Mouse (Mus musculus) testis, adult 2 months (tissue): ENCODE measurements around the gene Cpeb2. TPM values are rescaled to one million over a fixed set of nuclear protein-coding genes. Genes with fewer than 3 reads are reported as not detected.

ENCODE experiments used
- H3K27ac ChIP-seq: fragments of 200-500 bp; 2 replicates; pipeline ENCODE4 v1.5.1; 2012; ENCODE audit warnings: low read depth, low read length; ENCODE audit not compliant: control insufficient read depth, insufficient read depth
- H3K27me3 ChIP-seq: fragments of 200-500 bp; 2 replicates; pipeline ENCODE4 v1.6.1; 2012; ENCODE audit warnings: mild to moderate bottlenecking, low read length, moderate library complexity; ENCODE audit not compliant: control insufficient read depth, insufficient read depth
- H3K36me3 ChIP-seq: fragments of 200-500 bp; 2 replicates; pipeline ENCODE4 v1.6.1; 2012; ENCODE audit warnings: mild to moderate bottlenecking, low read length; ENCODE audit not compliant: control insufficient read depth, insufficient read depth
- H3K4me1 ChIP-seq: fragments of 200-500 bp; 2 replicates; pipeline ENCODE4 v1.6.1; 2012; ENCODE audit warnings: low read length; ENCODE audit not compliant: control insufficient read depth, insufficient read depth
- H3K4me3 ChIP-seq: fragments of 200-500 bp; 2 replicates; pipeline ENCODE4 v1.5.1; 2012; ENCODE audit warnings: low read depth, mild to moderate bottlenecking, low read length, moderate library complexity, mixed read lengths; ENCODE audit not compliant: control insufficient read depth
- CTCF ChIP-seq: fragments of 200-500 bp; IDR thresholded peaks from 2 replicates; pipeline ENCODE4 v1.5.1; 2012; ENCODE audit warnings: low read depth, mild to moderate bottlenecking, inconsistent platforms, low read length, moderate library complexity; ENCODE audit not compliant: control insufficient read depth, insufficient read depth, insufficient replicate concordance
- POLR2A ChIP-seq: fragments of 200-500 bp; IDR thresholded peaks from 2 replicates; pipeline ENCODE4 v1.6.1; 2012; ENCODE audit warnings: low read depth, mild to moderate bottlenecking, inconsistent platforms, low read length, moderate library complexity; ENCODE audit not compliant: control insufficient read depth
- polyA plus RNA-seq: library from polyadenylated mRNA; depleted of rRNA; stranded (reverse); fragments of >200 nt; gene quantifications from 2 replicates; pipeline ENCODE4 v1.2.3, GENCODE M21; 2012

Cpeb2 gene
- polyA plus RNA-seq, 1 experiment = 160 TPM

DNA sequence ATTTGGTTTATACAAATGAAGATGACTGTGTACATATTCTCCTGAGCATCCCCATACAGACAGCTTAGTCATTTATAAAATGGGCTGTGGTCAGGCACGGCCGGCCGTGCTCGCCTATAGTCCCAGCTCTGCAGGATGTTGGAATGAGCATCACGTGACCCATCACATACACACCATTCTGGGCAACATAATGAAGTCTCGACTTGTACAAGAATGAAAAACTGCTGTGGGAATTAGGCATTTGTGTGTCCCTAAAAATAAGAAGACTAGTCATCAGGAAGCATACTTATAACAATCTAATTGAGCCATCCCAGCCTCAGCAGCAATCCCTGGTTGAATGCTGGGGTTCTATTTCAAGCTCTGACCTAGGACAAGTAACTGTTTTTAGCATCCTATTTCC, 28.8 kb downstream of the Cpeb2 start:
- Histone ChIP-seq H3K36me3 (no peaks in the 10 kb centered on the region; the same call in 1 of the 2 replicates), H3K4me1 (no peaks in the 10 kb centered on the region), H3K4me3 (no peak overlapping the region), H3K27me3 (no peaks in the 10 kb centered on the region), H3K27ac (no peak overlapping the region)
- TF ChIP-seq POLR2A (no peak), CTCF (no peak)

DNA sequence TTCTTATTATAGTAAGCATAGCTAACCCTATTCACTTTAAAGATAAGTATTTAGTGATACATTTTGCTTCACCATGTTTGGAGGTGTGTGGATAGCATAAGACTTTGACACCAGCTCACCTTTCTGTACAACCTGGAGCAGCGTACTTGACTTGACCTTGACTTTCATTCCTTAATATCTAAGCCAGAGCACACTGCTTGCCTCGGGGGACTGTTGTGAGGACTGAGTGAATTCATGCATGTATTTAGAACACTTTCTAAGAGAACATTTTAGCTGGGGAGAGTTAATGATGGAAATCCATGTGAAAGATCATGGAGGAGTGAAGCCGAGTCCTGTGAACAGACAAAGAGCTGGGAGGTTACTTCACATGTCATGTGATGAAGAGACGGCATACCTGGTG, 31.0 kb downstream of the Cpeb2 start:
- Histone ChIP-seq H3K36me3 (no peaks in the 10 kb centered on the region), H3K4me1 (no peaks in the 10 kb centered on the region), H3K27ac (no peak overlapping the region), H3K27me3 (no peaks in the 10 kb centered on the region), H3K4me3 (no peak overlapping the region)
- TF ChIP-seq POLR2A (no peak), CTCF (no peak)

DNA sequence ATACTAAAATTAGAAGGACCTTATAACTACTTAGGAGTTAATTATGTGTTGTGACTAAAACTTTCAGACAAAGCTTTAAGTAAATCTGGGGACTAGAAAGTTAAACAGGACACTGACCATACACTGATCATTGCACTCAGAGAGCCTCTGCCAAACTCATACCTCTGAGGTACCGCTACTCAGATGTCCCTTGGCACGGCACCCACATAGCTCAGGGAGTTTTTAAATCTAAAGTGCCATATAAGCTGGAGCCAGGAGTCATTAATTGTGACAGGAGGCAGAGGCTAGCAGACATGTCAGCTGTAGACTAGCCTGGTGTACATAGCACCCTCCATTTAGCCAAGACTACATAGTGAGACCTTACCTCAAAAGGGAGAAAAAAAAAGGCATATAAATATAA, 31.7 kb downstream of the Cpeb2 start:
- H3K4me3 ChIP-seq = no peak overlapping the region
- H3K27ac ChIP-seq = no peak overlapping the region
- no peaks in the 10 kb centered on the region for H3K27me3 ChIP-seq
- H3K36me3 ChIP-seq = no peaks in the 10 kb centered on the region
- no peak for TF ChIP-seq POLR2A
- no peak for TF ChIP-seq CTCF
- H3K4me1 ChIP-seq = no peaks in the 10 kb centered on the region

DNA sequence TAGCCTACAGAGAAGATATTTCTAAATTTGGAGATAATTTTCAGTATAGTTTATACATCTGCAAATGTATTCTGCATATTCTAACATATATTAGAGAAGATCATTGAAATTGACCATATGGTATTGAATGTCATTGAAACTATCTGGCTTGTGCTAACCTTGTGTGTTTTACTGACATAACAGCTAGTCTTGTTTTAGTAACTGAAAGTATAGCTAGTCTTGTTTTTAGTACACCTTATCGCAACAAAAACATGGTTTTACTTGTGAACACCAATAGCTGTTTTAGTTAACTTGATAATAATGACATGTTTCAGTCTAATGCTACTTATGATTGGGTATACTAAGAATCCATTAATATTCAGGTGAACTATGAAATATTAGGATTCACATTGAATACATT, 45.0 kb downstream of the Cpeb2 start:
- H3K27me3 ChIP-seq = no peaks in the 10 kb centered on the region
- no peak for TF ChIP-seq CTCF
- no peak for TF ChIP-seq POLR2A
- no peaks in the 10 kb centered on the region for H3K4me1 ChIP-seq
- no peak overlapping the region for H3K27ac ChIP-seq
- H3K36me3 ChIP-seq = peaks cover 3% of the 10 kb centered on the region
- no peak overlapping the region for H3K4me3 ChIP-seq

DNA sequence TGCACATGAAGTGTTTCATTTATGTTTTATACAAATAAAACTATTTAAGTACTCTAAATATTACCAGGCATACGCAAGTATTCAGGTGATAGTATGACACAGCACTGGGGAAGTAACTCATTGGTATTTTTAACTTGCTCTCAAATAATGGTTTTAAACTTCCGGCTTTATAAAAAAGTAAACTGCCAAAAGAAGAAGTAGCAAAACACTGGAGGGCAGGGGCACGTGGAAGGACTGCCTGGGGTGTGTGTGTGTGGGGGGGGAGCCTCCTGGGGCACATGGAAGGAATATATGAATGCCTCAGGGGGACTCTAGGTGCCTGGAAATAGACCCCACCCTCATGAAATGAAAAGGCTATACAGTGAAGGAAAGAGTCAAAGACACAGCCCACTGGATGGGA, 46.8 kb downstream of the Cpeb2 start:
- Histone ChIP-seq H3K4me3 (no peak overlapping the region), H3K27me3 (no peaks in the 10 kb centered on the region)
- no peak for TF ChIP-seq POLR2A
- no peak for TF ChIP-seq CTCF

DNA sequence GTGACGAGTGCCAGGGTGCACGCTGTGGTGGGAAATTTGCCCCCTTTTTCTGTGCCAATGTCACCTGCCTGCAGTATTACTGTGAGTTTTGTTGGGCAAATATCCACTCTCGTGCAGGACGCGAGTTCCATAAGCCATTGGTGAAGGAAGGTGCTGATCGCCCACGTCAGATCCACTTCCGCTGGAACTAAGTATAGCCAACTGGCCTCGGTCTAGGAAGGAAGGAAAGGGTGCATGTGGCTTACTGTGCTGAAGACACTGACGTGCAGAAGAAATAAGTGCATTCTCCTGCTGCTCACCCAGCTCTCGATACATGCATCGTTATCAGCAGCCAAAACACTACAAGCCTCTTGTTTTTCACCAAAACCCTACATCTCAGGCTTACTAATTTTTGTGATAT, 52.8 kb downstream of the Cpeb2 start:
- H3K4me1 ChIP-seq = no peaks in the 10 kb centered on the region

More for the DNA sequence above, 46.8 kb downstream of the Cpeb2 start:
- Histone ChIP-seq H3K4me1 (no peaks in the 10 kb centered on the region), H3K36me3 (peaks cover 3% of the 10 kb centered on the region), H3K27ac (no peak overlapping the region)

DNA sequence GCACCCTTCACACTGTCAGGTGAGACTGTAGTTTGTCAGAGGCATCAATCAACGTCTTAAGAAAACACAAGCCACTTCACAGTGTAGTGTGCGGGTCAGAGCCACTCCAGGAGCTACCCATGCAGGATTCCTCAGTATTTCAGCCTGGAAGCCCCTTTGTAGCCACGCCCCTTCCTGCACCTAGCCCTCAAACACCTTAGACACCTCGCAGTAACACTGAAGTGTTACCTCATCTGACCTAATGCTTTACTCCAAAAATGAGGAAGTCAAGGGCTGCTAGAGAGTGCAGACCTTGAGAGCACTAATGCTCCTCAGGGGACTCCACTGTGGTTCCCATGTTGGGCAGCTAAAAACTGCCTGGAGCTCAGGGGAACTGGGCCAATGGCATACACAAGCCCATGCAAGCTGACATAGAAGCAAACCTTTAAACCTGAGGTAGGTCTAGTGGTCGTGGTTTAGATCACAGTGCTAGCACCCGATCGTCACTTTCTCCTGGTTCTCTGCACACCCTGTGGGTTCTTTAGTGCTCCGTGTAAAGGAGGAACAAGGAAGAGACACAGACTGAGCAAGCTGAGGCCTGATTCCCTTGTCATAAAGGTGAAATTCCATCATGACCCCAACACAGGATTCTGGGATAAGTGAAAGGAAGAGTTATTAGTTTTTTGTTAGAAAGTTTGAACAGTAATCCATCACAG, 56.9 kb downstream of the Cpeb2 start:
- no peaks in the 10 kb centered on the region for H3K27me3 ChIP-seq
- H3K27ac ChIP-seq = no peak overlapping the region
- H3K4me3 ChIP-seq = no peak overlapping the region
- H3K36me3 ChIP-seq = no peaks in the 10 kb centered on the region
- TF ChIP-seq CTCF (no peak), POLR2A (no peak)
- no peaks in the 10 kb centered on the region for H3K4me1 ChIP-seq

More for the DNA sequence above, 52.8 kb downstream of the Cpeb2 start:
- H3K4me3 ChIP-seq = no peak overlapping the region
- H3K36me3 ChIP-seq = peaks cover 2% of the 10 kb centered on the region
- H3K27ac ChIP-seq = no peak overlapping the region
- TF ChIP-seq POLR2A (no peak), CTCF (no peak)
- H3K27me3 ChIP-seq = no peaks in the 10 kb centered on the region

DNA sequence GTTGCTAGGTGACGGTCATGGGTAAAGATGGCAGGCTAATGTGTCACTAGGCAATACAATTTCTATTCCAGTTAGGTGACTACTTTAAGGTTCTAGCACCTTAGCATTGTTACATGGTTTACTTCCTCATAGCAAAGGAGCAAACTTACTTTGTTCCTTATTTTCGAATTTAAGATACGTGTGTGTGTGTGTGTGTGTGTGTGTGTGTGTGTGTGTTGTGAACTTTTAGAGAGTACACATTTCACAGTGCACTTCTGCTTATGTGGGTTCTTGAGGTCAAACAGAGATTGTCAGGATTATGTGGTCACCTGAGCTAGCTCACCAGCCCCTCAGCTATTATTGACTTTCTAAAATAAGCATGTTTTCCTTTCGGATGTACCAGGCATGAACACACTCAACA, 60.2 kb downstream of the Cpeb2 start:
- Histone ChIP-seq H3K27me3 (no peaks in the 10 kb centered on the region), H3K4me3 (no peak overlapping the region), H3K27ac (no peak overlapping the region), H3K36me3 (no peaks in the 10 kb centered on the region), H3K4me1 (no peaks in the 10 kb centered on the region)
- TF ChIP-seq POLR2A = no peak
- TF ChIP-seq CTCF = no peak
